Mouse (Mus musculus) erythroblast, embryonic 14.5 days (primary cell): ENCODE data around the gene Sbf2. TPM values are rescaled to one million over a fixed set of nuclear protein-coding genes. Genes with fewer than 3 reads are reported as not detected.

Source experiments
- H3K27me3 ChIP-seq: 2 replicates; pipeline ENCODE4 v1.6.1; 2012; ENCODE audit warnings: inconsistent platforms; ENCODE audit not compliant: control insufficient read depth
- H3K36me3 ChIP-seq: 2 replicates; pipeline ENCODE4 v1.6.1; 2012; ENCODE audit warnings: mild to moderate bottlenecking, inconsistent platforms; ENCODE audit not compliant: control insufficient read depth
- H3K4me1 ChIP-seq: 2 replicates; pipeline ENCODE4 v1.6.1; 2012; ENCODE audit warnings: inconsistent platforms; ENCODE audit not compliant: control insufficient read depth
- H3K4me3 ChIP-seq: replicated peaks from 2 replicates; pipeline ENCODE3; 2012; ENCODE audit warnings: moderate library complexity, mild to moderate bottlenecking, inconsistent platforms
- H3K9me3 ChIP-seq: 2 replicates; pipeline ENCODE4 v1.6.1; 2012; ENCODE audit warnings: low read length, inconsistent platforms, mixed read lengths; ENCODE audit not compliant: control insufficient read depth
- GATA1 ChIP-seq: IDR thresholded peaks from 2 replicates; pipeline ENCODE4 v1.6.1; 2012; ENCODE audit warnings: low read length, inconsistent platforms, mixed read lengths
- TAL1 ChIP-seq: IDR thresholded peaks from 3 replicates; pipeline ENCODE4 v1.6.1; 2012; ENCODE audit warnings: low read length, inconsistent platforms, mixed read lengths
- polyA plus RNA-seq: library from polyadenylated mRNA; stranded (reverse); fragments of >175 nt; gene quantifications from 2 replicates; pipeline ENCODE4 v1.2.3, GENCODE M21; 2012

Gene Sbf2
- polyA plus RNA-seq, 1 experiment, result not detected

DNA sequence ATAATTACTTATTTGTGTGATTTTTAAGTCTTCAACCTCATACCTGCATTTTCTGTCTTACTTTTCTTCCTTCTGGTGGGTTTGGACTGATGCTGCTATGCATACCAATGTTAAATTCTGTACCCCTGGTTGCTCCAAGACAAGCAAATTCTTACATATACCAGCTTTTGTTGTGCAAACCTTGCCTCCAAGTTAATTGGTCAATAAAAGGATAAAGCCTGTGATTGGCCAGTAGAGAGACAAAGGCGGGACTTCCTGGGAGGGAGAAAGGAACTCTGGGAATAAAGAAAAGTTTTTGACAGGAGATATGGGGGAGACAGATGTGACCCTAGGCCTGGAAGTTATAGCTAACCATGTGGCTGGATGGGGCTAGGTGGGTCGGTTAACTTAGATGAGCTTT is 255.3 kb downstream of the Sbf2 start:
- Histone ChIP-seq H3K27me3 (no peaks in the 10 kb centered on the region), H3K36me3 (no peaks in the 10 kb centered on the region), H3K4me1 (no peaks in the 10 kb centered on the region), H3K9me3 (no peaks in the 10 kb centered on the region), H3K4me3 (no peak overlapping the region)
- TF ChIP-seq TAL1, result no peak
- no peak for TF ChIP-seq GATA1

DNA sequence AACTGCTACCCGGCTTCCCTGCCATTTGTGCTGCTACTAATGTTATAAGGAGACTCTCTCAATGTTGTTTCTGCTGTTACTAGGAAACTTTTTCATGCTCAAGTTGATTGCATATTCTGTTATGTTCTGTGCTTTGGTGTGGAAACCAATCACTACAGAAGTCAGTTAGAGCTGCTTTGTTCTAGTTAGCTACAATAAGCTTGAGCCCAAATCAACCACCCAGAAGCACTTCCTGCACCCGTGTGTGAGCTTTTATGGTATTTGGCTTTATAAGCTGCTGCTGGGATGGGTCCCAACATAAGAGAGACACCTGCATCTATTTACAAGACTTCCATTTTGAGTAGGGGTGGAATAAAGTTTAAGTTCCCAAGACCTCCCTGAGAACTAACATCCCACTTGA is 260.8 kb downstream of the Sbf2 start:
- H3K36me3 ChIP-seq, result no peaks in the 10 kb centered on the region
- no peak overlapping the region for H3K4me3 ChIP-seq
- no peaks in the 10 kb centered on the region for H3K4me1 ChIP-seq
- H3K27me3 ChIP-seq, result no peaks in the 10 kb centered on the region
- no peaks in the 10 kb centered on the region for H3K9me3 ChIP-seq
- TF ChIP-seq TAL1, result no peak
- no peak for TF ChIP-seq GATA1

DNA sequence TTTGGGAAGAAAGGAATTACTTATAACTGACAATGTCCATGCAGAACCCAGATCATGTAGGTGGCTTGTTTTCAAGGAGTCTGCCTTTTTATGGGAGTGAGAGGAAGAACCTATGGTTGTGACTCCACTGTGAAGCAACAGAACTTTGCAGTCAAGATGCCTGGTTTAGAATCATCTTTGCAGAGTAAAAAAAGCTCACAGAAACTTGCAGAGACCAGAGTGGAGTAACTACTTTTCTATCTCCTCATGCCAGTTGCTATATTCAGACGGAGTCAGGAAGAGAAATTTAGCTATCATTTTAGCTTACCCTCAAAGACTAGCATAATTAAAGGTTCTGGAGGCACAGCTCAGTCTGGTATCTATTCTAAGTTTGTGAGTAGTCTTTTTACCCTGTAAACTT is 267.5 kb downstream of the Sbf2 start:
- Histone ChIP-seq H3K27me3 (no peaks in the 10 kb centered on the region), H3K4me3 (no peak overlapping the region), H3K36me3 (no peaks in the 10 kb centered on the region), H3K9me3 (no peaks in the 10 kb centered on the region), H3K4me1 (no peaks in the 10 kb centered on the region)
- TF ChIP-seq TAL1 (no peak), GATA1 (no peak)

DNA sequence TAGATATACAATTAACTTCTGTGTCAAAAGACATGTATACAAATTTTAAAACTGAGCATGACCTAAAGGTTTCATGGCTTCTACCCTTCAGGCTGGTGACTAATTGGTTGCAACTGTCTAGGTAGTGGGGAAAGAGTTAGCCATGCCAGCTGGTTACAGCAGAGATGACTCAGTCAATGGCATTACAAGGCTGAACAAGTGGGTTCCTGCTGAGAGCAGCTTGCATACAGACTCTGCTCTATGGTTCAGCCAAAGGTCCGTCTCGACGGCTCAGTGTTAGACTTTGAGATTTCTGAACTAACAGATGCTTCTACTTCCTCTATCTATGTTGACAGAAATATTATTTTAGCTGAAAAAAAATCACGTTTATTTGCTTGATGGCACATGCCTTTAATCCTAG is 277.1 kb downstream of the Sbf2 start:
- TF ChIP-seq GATA1 (no peak), TAL1 (no peak)

DNA sequence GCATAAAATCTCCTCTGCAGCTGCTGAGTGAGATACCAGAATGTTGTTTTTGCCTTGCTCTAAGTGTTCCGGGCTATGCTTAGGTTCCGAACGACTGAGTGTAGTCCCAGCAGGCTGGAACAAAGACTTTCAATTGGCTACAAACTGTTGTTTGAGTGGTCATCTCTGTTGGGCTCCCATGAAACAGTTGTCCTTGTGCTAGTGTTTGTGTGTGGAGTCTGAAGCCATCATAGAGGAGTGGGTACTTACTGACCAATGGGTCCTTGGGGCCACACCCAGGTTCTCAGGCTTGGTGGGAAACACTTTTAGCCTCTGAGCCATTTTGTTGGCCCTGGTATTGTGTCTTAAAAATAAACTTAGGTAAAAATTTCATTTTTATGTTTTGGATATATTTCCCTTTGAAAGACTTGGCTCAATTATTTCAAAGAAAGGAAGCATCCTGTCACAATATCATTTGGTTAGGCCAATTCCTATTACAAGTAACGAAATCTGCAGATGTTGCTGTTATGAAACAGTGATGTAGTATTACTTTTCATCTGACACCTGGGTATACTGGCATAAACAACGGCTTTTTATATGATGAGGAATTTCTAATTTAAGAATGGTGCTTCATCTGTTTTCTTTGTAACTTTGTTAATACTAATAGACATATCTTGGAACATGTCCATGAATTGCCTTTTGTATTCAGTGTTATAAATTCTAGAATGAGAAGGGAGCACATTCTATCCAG is 289.2 kb downstream of the Sbf2 start:
- H3K4me1 ChIP-seq, result no peaks in the 10 kb centered on the region
- H3K4me3 ChIP-seq, result no peak overlapping the region
- no peaks in the 10 kb centered on the region for H3K27me3 ChIP-seq
- no peaks in the 10 kb centered on the region; the same call in 1 of the 2 replicates for H3K36me3 ChIP-seq
- TF ChIP-seq TAL1 (no peak), GATA1 (no peak)
- H3K9me3 ChIP-seq, result no peaks in the 10 kb centered on the region

More for the DNA sequence above, 277.1 kb downstream of the Sbf2 start:
- no peaks in the 10 kb centered on the region for H3K9me3 ChIP-seq
- no peaks in the 10 kb centered on the region for H3K36me3 ChIP-seq
- H3K27me3 ChIP-seq, result no peaks in the 10 kb centered on the region
- no peaks in the 10 kb centered on the region for H3K4me1 ChIP-seq
- H3K4me3 ChIP-seq, result no peak overlapping the region

DNA sequence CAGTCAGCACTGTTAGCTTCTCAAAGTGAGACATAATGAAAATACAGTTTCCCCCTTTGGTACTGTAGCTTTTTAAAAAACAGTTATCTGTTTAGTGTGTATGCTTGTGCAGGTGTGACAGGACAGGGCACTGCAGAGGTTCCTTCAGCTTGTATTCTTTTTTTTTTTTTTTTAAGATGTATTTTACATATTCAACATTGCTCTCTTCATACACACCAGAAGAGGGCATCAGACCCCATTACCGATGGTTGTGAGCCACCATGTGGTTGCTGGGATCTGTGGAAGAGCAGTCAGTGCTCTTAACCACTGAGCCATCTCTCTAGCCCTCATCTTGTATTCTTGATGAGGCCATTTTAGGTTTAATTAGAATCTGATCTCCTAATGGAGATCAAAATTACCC is 289.9 kb downstream of the Sbf2 start:
- no peaks in the 10 kb centered on the region for H3K27me3 ChIP-seq
- TF ChIP-seq GATA1 (no peak), TAL1 (no peak)
- no peaks in the 10 kb centered on the region for H3K9me3 ChIP-seq
- H3K4me1 ChIP-seq, result no peaks in the 10 kb centered on the region
- no peaks in the 10 kb centered on the region; the same call in 1 of the 2 replicates for H3K36me3 ChIP-seq
- H3K4me3 ChIP-seq, result no peak overlapping the region

DNA sequence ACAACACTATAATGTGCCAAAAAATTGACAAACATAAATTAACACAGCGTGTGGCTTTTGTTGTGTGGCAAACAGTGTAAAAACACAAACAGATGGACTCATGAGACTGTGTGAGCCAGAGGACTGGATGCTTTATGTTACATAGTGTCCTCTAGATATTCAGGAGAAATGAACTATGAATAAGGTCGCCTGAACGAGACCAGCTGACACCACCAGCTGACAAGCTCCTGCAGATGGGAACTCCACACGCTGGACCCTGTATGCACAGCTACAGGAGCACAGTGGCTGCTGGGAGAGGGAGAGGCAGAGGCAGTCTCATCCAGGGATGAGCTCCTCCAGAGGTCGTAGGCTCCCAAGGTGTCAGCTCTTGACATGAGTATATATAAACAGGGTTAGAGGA is 293.6 kb downstream of the Sbf2 start:
- H3K9me3 ChIP-seq, result no peaks in the 10 kb centered on the region; the same call in 1 of the 2 replicates
- H3K27me3 ChIP-seq, result no peaks in the 10 kb centered on the region
- TF ChIP-seq TAL1 (no peak), GATA1 (no peak)
- no peaks in the 10 kb centered on the region; the same call in 1 of the 2 replicates for H3K36me3 ChIP-seq
- H3K4me1 ChIP-seq, result no peaks in the 10 kb centered on the region
- no peak overlapping the region for H3K4me3 ChIP-seq

DNA sequence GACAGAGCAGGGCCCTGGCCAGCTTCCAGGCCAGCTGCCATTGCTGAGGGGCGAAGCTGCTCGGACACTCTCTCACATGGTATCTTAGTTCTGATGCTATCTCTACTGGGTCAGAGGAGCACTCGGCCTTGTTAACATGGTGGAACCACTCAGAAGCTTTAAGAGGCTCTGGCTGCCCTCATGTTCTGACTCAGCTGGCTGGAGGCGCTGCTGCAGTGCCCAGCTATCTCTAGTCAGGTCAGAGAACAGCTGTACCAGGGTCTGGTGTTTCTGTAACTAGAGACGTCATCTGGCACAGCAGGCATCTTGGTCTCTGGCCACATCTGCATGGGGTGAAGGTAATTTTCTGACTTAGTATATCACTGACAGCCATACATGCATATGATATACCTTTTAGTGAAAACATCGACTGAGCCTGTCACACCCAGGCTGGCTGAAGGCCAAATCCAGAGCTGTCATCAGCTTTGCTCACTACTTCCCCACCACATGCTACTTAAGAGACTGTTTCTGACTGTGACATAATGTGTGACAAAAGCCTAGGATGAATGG is 295.7 kb downstream of the Sbf2 start:
- H3K4me1 ChIP-seq, result no peaks in the 10 kb centered on the region
- H3K4me3 ChIP-seq, result no peak overlapping the region
- TF ChIP-seq TAL1, result no peak
- TF ChIP-seq GATA1, result no peak
- H3K36me3 ChIP-seq, result peaks cover 2% of the 10 kb centered on the region; the same call in 1 of the 2 replicates
- no peaks in the 10 kb centered on the region for H3K27me3 ChIP-seq
- no peaks in the 10 kb centered on the region; the same call in 1 of the 2 replicates for H3K9me3 ChIP-seq

DNA sequence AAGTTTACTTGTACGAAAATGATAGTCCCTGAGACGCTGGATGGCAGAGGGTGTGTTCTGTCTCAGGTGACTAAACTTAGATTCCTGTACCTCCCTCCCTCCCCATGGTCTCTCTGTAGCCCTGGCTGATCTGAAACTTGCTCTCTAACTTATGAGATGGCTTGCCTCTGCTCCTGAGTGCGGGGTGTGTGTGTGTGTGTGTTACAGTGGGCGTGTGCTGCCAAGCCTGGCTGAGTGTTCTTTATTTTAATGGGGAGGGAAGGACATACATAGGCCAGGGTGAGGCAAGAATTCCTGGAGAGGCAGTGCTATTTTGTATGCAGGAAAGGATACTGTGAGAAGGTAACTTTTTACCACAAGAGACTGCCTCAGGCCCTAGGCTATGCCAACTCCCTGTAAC is 297.3 kb downstream of the Sbf2 start:
- H3K36me3 ChIP-seq, result peaks cover 2% of the 10 kb centered on the region; the same call in 1 of the 2 replicates
- TF ChIP-seq GATA1, result no peak
- no peak for TF ChIP-seq TAL1
- no peaks in the 10 kb centered on the region for H3K4me1 ChIP-seq
- H3K9me3 ChIP-seq, result no peaks in the 10 kb centered on the region; the same call in 1 of the 2 replicates
- H3K27me3 ChIP-seq, result no peaks in the 10 kb centered on the region
- no peak overlapping the region for H3K4me3 ChIP-seq

DNA sequence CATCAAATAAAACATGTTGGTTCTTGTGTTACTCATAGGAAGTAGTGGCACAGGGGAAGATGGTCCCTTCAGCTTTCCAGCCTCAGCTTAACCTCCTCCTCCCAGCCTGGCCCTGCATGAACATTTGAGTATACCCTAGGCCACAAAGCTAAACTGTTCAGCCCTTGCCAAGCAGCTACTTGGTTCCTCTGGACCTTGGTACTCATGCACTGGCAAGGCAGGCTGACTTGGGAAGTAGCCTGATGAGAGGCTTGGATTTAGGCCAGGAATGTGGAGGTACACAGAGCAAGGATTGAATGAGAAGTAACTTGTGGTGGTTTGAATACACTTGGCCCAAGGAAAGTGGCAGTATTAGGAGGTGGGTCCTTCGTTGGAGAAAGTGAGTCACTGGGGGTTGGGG is 299.4 kb downstream of the Sbf2 start:
- no peak for TF ChIP-seq GATA1
- TF ChIP-seq TAL1, result no peak
- no peaks in the 10 kb centered on the region for H3K27me3 ChIP-seq
- H3K36me3 ChIP-seq, result peaks cover 5% of the 10 kb centered on the region; the same call in 1 of the 2 replicates
- H3K9me3 ChIP-seq, result no peaks in the 10 kb centered on the region; the same call in 1 of the 2 replicates
- H3K4me3 ChIP-seq, result no peak overlapping the region
- no peaks in the 10 kb centered on the region for H3K4me1 ChIP-seq
